Mouse (Mus musculus): ENCODE measurements at regions not wholly inside any gene's neighbourhood (a gene's known extent, or its start where the extent isn't known, plus 50 kb on each side); places are given as distances from the start of the nearest gene placed in this dataset.
"Not testable (repeated sequence)": the region's sequence is repeated elsewhere in the genome, so short reads cannot be mapped to it uniquely, and the experiment has no call there.

GRCm38 (mm10) chr2:11059731-11060425 is 112.0 kb upstream of the Prkcq start:
- Histone ChIP-seq H3K9ac (ENCODE audit: low read length) (no peak overlapping the region), H3K27me3 (ENCODE audit: control insufficient read depth, insufficient read depth, low read length) (no peaks in the 10 kb centered on the region), H3K4me3 (ENCODE audit: low read depth, low read length) (no peak overlapping the region), H3K9me3 (ENCODE audit: control insufficient read depth, low read length) (no peaks in the 10 kb centered on the region), H3K36me3 (ENCODE audit: control insufficient read depth, insufficient read depth, low read length) (no peaks in the 10 kb centered on the region), H3K4me2 (ENCODE audit: low read depth, severe bottlenecking) (no peak overlapping the region), H3K27ac (replicated peaks; ENCODE audit: low read depth, low read length) (no peak overlapping the region), H3K4me1 (ENCODE audit: control insufficient read depth, insufficient read depth, low read length) (no peaks in the 10 kb centered on the region)
- ATAC-seq (ENCODE audit: insufficient number of reproducible peaks, low FRiP score, low TSS enrichment, low read depth) = peak; percentile 68; the same call in 1 of the 2 replicates
- DNase-seq (ENCODE audit: low spot score) = peak; percentile 69
- 19% methylated on average over 9 of the region's 9 CpGs for WGBS

- Histone ChIP-seq H3K9ac (ENCODE audit: low read length) (no peak overlapping the region), H3K36me3 (ENCODE audit: control insufficient read depth, insufficient read depth, low read length) (no peaks in the 10 kb centered on the region), H3K4me1 (ENCODE audit: control insufficient read depth, insufficient read depth, low read length) (no peaks in the 10 kb centered on the region), H3K9me3 (ENCODE audit: control insufficient read depth, low read length) (no peaks in the 10 kb centered on the region), H3K27ac (replicated peaks; ENCODE audit: low read depth, low read length) (no peak overlapping the region), H3K4me2 (ENCODE audit: low read depth, severe bottlenecking) (no peak overlapping the region), H3K4me3 (ENCODE audit: low read depth, low read length) (no peak overlapping the region), H3K27me3 (ENCODE audit: control insufficient read depth, insufficient read depth, low read length) (no peaks in the 10 kb centered on the region)
- no peak for DNase-seq (ENCODE audit: low spot score)
- 88% methylated on average over 4 of the region's 4 CpGs for WGBS
- ATAC-seq (ENCODE audit: insufficient number of reproducible peaks, low FRiP score, low TSS enrichment, low read depth) = no peak
These were observed 104.5 kb upstream of the Prkcq start for GRCm38 (mm10) chr2:11067384-11067783.

DNA sequence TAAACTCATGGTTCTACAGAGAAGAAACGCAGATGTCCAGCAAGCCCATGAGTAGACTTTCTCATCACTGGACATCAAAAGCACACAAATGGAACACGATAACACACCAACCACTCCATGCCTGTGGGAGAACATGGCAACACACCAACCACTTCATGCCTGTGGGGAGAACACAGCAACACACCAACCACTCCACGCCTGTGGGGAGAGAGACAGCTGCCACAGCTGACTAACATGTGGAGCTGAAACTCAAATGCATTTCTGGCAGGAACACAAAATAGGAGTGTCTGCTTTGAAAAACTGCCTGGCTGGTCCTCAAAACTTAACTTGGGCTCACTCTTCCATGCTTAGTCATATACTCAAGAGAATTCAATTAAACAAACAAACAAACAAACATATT is 88.4 kb upstream of the Prkcq start:
- no peaks in the 10 kb centered on the region for H3K9me3 ChIP-seq (ENCODE audit: control insufficient read depth, low read length)
- no peak for DNase-seq (ENCODE audit: low spot score)

DNA sequence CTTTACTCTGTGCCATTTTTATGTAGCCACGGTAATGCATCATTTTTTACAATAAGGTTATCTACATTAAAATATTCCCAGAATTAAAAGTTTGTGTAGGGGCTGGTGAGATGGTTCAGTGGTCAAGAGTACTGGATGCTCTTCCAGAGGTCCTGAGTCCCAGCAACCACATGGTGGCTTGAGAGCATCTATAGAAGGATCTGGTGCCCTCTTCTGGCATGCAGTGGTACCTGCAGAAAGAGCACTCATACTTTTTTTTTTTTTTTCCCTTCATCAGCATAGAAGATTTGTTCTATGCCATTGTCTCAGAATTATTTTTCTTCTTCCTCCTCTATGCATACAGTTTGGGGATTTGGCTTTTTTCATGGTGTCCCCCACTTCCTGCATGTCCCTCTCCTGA is 84.9 kb upstream of the Prkcq start:
- DNase-seq (ENCODE audit: low spot score) = peak; percentile 35
- no peak overlapping the region for H3K27ac ChIP-seq (replicated peaks; ENCODE audit: low read depth, low read length)
- no peak overlapping the region for H3K9ac ChIP-seq (ENCODE audit: low read length)
- H3K4me2 ChIP-seq (ENCODE audit: low read depth, severe bottlenecking) = no peak overlapping the region
- no peaks in the 10 kb centered on the region for H3K4me1 ChIP-seq (ENCODE audit: control insufficient read depth, insufficient read depth, low read length)
- H3K9me3 ChIP-seq (ENCODE audit: control insufficient read depth, low read length) = no peaks in the 10 kb centered on the region
- no peaks in the 10 kb centered on the region for H3K27me3 ChIP-seq (ENCODE audit: control insufficient read depth, insufficient read depth, low read length)
- H3K4me3 ChIP-seq (ENCODE audit: low read depth, low read length) = no peak overlapping the region
- no peaks in the 10 kb centered on the region for H3K36me3 ChIP-seq (ENCODE audit: control insufficient read depth, insufficient read depth, low read length)
- ATAC-seq (ENCODE audit: insufficient number of reproducible peaks, low FRiP score, low TSS enrichment, low read depth) = no peak
- WGBS = 31% methylated on average over 1 of the region's 1 CpGs

More for the DNA sequence above, 88.4 kb upstream of the Prkcq start:
- H3K36me3 ChIP-seq (ENCODE audit: control insufficient read depth, insufficient read depth, low read length) = no peaks in the 10 kb centered on the region
- 91% methylated on average over 3 of the region's 3 CpGs for WGBS
- ATAC-seq (ENCODE audit: insufficient number of reproducible peaks, low FRiP score, low TSS enrichment, low read depth) = no peak
- H3K27ac ChIP-seq (replicated peaks; ENCODE audit: low read depth, low read length) = no peak overlapping the region
- no peak overlapping the region for H3K9ac ChIP-seq (ENCODE audit: low read length)
- H3K4me2 ChIP-seq (ENCODE audit: low read depth, severe bottlenecking) = no peak overlapping the region
- no peaks in the 10 kb centered on the region for H3K27me3 ChIP-seq (ENCODE audit: control insufficient read depth, insufficient read depth, low read length)
- no peaks in the 10 kb centered on the region for H3K4me1 ChIP-seq (ENCODE audit: control insufficient read depth, insufficient read depth, low read length)
- H3K4me3 ChIP-seq (ENCODE audit: low read depth, low read length) = no peak overlapping the region

DNA sequence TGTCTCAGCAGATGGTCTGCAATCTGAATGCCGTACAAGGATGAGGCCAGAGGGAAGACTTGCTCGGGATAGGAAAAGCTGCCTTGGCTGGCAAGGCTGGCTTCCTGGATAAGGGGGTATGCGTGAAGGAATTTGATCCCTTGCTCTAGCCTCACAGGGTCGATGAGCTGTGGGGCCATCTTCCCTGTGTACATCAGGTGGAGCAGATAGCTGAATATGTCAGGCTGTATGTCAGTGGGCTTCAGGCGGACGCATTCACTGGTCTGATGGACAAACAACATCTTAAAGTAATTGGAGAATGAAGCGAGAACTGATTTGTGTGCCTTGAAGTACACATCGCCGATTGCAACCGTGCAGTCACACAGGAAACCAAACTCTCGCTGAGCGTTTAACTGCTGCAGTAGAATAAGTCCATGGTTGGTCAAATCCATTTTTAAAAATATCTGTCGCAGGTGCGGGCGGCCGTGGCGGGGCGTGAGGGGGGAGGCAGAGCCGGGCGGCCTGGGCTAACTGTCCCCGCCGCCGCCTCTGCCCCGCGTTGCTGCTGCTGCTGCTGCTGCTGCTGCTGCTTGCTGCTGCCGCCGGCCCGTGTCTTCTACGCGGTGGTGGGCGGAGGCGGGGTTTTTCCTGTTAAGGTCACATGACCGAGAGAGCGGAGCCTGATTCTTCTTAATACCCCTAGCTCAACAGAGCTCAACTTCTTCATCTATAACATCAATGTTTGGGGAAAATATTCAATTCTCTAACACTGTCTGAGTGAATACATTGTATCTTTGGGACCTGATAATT is 71.9 kb upstream of the Prkcq start:
- not testable (repeated sequence) for H3K27ac ChIP-seq (replicated peaks; ENCODE audit: low read depth, low read length); H3K9ac ChIP-seq (ENCODE audit: low read length); H3K4me1 ChIP-seq (ENCODE audit: control insufficient read depth, insufficient read depth, low read length); H3K36me3 ChIP-seq (ENCODE audit: control insufficient read depth, insufficient read depth, low read length); H3K9me3 ChIP-seq (ENCODE audit: control insufficient read depth, low read length); H3K27me3 ChIP-seq (ENCODE audit: control insufficient read depth, insufficient read depth, low read length)
- Histone ChIP-seq H3K4me2 (ENCODE audit: low read depth, severe bottlenecking) (peak overlapping the region; percentile 29), H3K4me3 (ENCODE audit: low read depth, low read length) (0 out of 2 replicates have a peak overlapping the region, but pooled peaks have one; percentile 3)
- peak; percentile 55 for DNase-seq (ENCODE audit: low spot score)
- peak; percentile 67; the same call in 1 of the 2 replicates for ATAC-seq (ENCODE audit: insufficient number of reproducible peaks, low FRiP score, low TSS enrichment, low read depth)
- WGBS = 47% methylated on average over 33 of the region's 34 CpGs

GRCm38 (mm10) chr2:11113191-11113590 is 58.7 kb upstream of the Prkcq start:
- 44% methylated on average over 8 of the region's 8 CpGs for WGBS
- ATAC-seq (ENCODE audit: insufficient number of reproducible peaks, low FRiP score, low TSS enrichment, low read depth) (no peak), DNase-seq (ENCODE audit: low spot score) (peak; percentile 37)

GRCm38 (mm10) chr2:11118625-11119024 is 53.3 kb upstream of the Prkcq start:
- Histone ChIP-seq H3K9me3 (ENCODE audit: control insufficient read depth, low read length) (no peaks in the 10 kb centered on the region), H3K9ac (ENCODE audit: low read length) (no peak overlapping the region), H3K4me2 (ENCODE audit: low read depth, severe bottlenecking) (no peak overlapping the region), H3K27me3 (ENCODE audit: control insufficient read depth, insufficient read depth, low read length) (no peaks in the 10 kb centered on the region), H3K4me1 (ENCODE audit: control insufficient read depth, insufficient read depth, low read length) (no peaks in the 10 kb centered on the region), H3K27ac (replicated peaks; ENCODE audit: low read depth, low read length) (no peak overlapping the region), H3K36me3 (ENCODE audit: control insufficient read depth, insufficient read depth, low read length) (no peaks in the 10 kb centered on the region), H3K4me3 (ENCODE audit: low read depth, low read length) (no peak overlapping the region)
- ATAC-seq (ENCODE audit: insufficient number of reproducible peaks, low FRiP score, low TSS enrichment, low read depth) (no peak), DNase-seq (ENCODE audit: low spot score) (no peak)
- 89% methylated on average over 1 of the region's 1 CpGs for WGBS

More at GRCm38 (mm10) chr2:11113191-11113590, 58.7 kb upstream of the Prkcq start:
- Histone ChIP-seq H3K27ac (replicated peaks; ENCODE audit: low read depth, low read length) (no peak overlapping the region), H3K4me2 (ENCODE audit: low read depth, severe bottlenecking) (no peak overlapping the region), H3K4me3 (ENCODE audit: low read depth, low read length) (no peak overlapping the region), H3K4me1 (ENCODE audit: control insufficient read depth, insufficient read depth, low read length) (no peaks in the 10 kb centered on the region), H3K36me3 (ENCODE audit: control insufficient read depth, insufficient read depth, low read length) (no peaks in the 10 kb centered on the region), H3K27me3 (ENCODE audit: control insufficient read depth, insufficient read depth, low read length) (no peaks in the 10 kb centered on the region), H3K9ac (ENCODE audit: low read length) (no peak overlapping the region), H3K9me3 (ENCODE audit: control insufficient read depth, low read length) (no peaks in the 10 kb centered on the region)

DNA sequence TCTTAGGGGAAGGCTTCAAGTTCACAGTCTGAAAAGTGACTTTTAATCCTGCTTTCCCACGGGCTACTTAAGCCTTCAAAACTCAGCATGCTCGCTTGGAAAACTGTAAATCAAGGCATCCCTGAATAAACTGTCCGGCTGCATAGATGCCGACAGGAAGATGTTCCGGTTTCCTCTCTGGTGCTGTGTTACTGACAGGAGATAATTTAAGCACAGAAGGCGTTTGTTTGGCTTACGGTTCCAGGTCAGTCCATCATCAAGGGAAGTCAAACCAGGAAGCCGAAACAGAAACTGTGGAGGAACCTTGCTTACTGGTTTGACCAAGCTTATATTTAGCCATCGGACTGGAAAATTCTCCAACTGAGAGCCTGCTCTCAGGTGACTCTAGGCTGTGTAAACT is 52.6 kb upstream of the Prkcq start:
- no peak for ATAC-seq (ENCODE audit: insufficient number of reproducible peaks, low FRiP score, low TSS enrichment, low read depth)
- Histone ChIP-seq H3K4me2 (ENCODE audit: low read depth, severe bottlenecking) (no peak overlapping the region), H3K9ac (ENCODE audit: low read length) (no peak overlapping the region), H3K9me3 (ENCODE audit: control insufficient read depth, low read length) (no peaks in the 10 kb centered on the region), H3K4me1 (ENCODE audit: control insufficient read depth, insufficient read depth, low read length) (no peaks in the 10 kb centered on the region), H3K27ac (replicated peaks; ENCODE audit: low read depth, low read length) (no peak overlapping the region), H3K4me3 (ENCODE audit: low read depth, low read length) (no peak overlapping the region), H3K27me3 (ENCODE audit: control insufficient read depth, insufficient read depth, low read length) (no peaks in the 10 kb centered on the region), H3K36me3 (ENCODE audit: control insufficient read depth, insufficient read depth, low read length) (no peaks in the 10 kb centered on the region)
- WGBS = 77% methylated on average over 9 of the region's 9 CpGs
- no peak for DNase-seq (ENCODE audit: low spot score)

Measured in limb, embryonic 11.5 days (tissue).